Mouse (Mus musculus) embryonic facial prominence, embryonic 15.5 days (tissue): ENCODE results near the gene Nxpe5. TPM values are rescaled to one million over a fixed set of nuclear protein-coding genes. Genes with fewer than 3 reads are reported as not detected.
A peak's percentile ranks its signal among the peaks of the same experiment; 100 is the strongest.

Experiments
- ATAC-seq: fragments of 200-750 bp; cut with Nextera tagmentation; 2 replicates; pipeline ENCODE4 v1.8.0; 2017; ENCODE audit warnings: low read depth, moderate TSS enrichment; ENCODE audit not compliant: insufficient number of reproducible peaks, low FRiP score, low TSS enrichment
- H3K27ac ChIP-seq: fragments of 300-500 bp; sonication (generic); replicated peaks from 2 replicates; pipeline ENCODE4 v1.5.1; 2015; ENCODE audit warnings: mild to moderate bottlenecking, inconsistent platforms
- H3K27me3 ChIP-seq: fragments of 300-500 bp; sonication (generic); 2 replicates; pipeline ENCODE4 v1.6.1; 2015; ENCODE audit warnings: inconsistent platforms
- H3K36me3 ChIP-seq: fragments of 300-500 bp; sonication (generic); 2 replicates; pipeline ENCODE4 v1.6.1; 2015; ENCODE audit warnings: mild to moderate bottlenecking, inconsistent platforms
- H3K4me1 ChIP-seq: fragments of 300-500 bp; sonication (generic); 2 replicates; pipeline ENCODE4 v1.6.1; 2015; ENCODE audit warnings: inconsistent platforms
- H3K4me2 ChIP-seq: fragments of 300-500 bp; sonication (generic); replicated peaks from 2 replicates; pipeline ENCODE4 v1.6.1; 2015; ENCODE audit warnings: mild to moderate bottlenecking, inconsistent platforms
- H3K4me3 ChIP-seq: fragments of 300-500 bp; sonication (generic); replicated peaks from 2 replicates; pipeline ENCODE4 v1.5.1; 2015; ENCODE audit warnings: mild to moderate bottlenecking, inconsistent platforms
- H3K9ac ChIP-seq: fragments of 300-500 bp; sonication (generic); 2 replicates; pipeline ENCODE4 v1.6.1; 2015; ENCODE audit warnings: inconsistent platforms
- H3K9me3 ChIP-seq: fragments of 300-500 bp; sonication (generic); replicated peaks from 2 replicates; pipeline ENCODE4 v1.6.1; 2016; ENCODE audit warnings: inconsistent platforms
- WGBS: fragments of 180-500 bp; shearing (Covaris S2); methylation state at CpG from one replicate; pipeline ENCODE4 v1.1.7; 2015; 5-methylcytosine and 5-hydroxymethylcytosine counted together
- polyA plus RNA-seq: library from polyadenylated mRNA; unstranded; fragments of >200 nt; fragmentation: Nextera tagmentation; extraction: Ambion mirVana; gene quantifications from 2 replicates; pipeline ENCODE4 v1.2.1, GENCODE M21; 2015

Gene Nxpe5
- not detected in 2 replicates for polyA plus RNA-seq

DNA sequence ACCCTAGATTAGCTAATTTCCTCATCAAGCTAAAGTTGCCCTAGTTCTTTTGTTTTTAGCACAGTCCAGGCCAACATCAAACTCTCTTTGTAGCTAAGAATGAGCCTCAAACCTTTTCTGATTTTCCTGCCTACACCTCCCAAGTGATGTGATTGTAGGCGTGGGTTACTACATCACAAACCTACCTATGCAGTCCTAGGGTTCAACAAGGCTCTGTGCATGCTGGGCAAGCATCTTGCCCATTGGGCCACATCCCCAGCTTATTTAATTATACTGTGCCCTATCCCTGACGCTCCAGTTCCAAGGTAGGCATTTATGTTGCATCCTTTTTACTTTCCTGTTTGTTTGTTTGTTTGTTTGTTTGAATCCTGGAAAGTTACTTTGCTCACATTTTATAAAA lies at the start of gene Nxpe5:
TSS of gene Nxpe5 (plus strand) at position 199 of the 400 bp plus-strand sequence.
- WGBS: 62% methylated on average over 2 of the region's 2 CpGs
- H3K4me1 ChIP-seq: no peaks in the 10 kb centered on the region
- ATAC-seq: no peak

DNA sequence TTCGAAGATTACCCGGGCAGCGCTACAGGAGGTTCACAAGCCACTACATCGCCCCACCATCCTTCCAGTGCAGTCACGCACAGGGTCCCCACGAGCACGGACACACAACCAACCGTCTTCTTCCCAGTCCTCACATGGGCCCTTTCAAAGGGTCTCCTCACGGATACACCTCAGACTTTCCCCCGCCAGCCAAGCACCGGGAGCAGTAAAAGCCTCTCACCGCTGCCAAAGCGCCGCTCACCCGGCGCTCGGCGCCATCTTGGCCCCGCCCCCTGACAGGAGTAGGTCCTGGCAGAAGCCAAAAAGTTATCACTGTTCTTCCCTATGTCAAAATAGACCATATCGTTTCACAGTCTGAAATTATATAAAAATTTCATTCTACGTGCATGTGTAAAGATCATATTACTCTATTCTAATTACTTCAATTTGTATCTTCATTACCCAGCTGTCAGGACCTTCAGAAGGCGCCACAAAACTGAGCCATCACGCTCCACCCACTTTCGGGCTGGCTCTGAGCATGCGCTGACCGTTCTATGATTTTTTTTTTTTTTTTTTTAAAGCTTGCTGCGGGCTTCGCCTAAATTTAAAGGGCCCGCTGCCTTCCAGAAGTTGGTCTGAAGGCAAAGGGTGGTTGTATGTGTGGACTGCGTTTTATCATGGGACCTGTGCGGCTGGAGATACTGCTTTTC lies 38.6 kb upstream of the Nxpe5 start, which contains the start of the genes Taf6 and Cnpy4:
TSS of gene Taf6 (minus strand) at position 502 of the 689 bp plus-strand sequence.
TSS of gene Cnpy4 (plus strand) at position 536 of the 689 bp plus-strand sequence.
- Histone ChIP-seq H3K36me3 (peaks cover 44% of the 10 kb centered on the region), H3K4me2 (peak within 1 kb of the TSS; percentile 64), H3K27me3 (no peaks in the 10 kb centered on the region), H3K27ac (peak within 1 kb of the TSS; percentile 81), H3K4me3 (peak within 1 kb of the TSS; percentile 80), H3K9ac (peak within 1 kb of the TSS; percentile 81), H3K9me3 (no peaks in the 10 kb centered on the region), H3K4me1 (peaks cover 16% of the 10 kb centered on the region)
- ATAC-seq: peak; percentile 83
- under 1% methylated on average over 31 of the region's 31 CpGs for WGBS

More for the DNA sequence above, at the start of gene Nxpe5:
- Histone ChIP-seq H3K4me3 (no peak within 1 kb of the TSS), H3K9me3 (no peaks in the 10 kb centered on the region), H3K4me2 (no peak within 1 kb of the TSS), H3K9ac (no peak within 1 kb of the TSS), H3K27me3 (no peaks in the 10 kb centered on the region), H3K36me3 (no peaks in the 10 kb centered on the region), H3K27ac (no peak within 1 kb of the TSS)

DNA sequence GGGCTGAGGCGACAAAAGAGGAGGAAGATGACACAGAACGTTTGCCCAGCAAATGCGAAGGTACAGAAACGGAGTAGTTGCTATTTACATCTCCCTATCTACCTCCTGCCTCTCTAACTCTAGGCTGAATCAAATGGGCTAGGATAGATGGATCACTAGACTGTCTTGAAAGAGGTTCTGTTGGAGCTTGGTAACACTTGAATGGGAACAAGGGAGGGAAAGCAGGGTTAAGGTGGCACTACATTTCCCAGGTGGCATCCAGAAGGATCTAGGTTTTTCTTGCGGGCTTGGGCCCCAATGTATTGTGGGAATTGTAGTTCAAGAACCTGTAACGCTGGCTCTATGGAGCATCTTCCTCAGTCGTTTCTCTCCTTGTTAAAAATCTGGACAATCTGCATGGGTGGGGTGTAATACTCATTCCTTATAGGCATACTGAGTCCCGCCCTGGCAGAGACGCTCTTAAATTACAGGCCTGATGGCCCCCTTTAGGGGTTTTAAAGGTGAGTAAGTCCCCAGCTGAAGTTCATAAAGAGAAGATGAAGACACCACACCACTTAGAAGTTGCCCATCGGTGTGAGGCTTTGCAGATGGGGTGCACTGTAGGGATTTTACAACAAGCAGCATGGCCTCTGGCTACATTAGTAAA lies 37.9 kb upstream of the Nxpe5 start:
- H3K27me3 ChIP-seq: no peaks in the 10 kb centered on the region
- WGBS: 0% methylated on average over 10 of the region's 10 CpGs
- H3K4me1 ChIP-seq: peaks cover 16% of the 10 kb centered on the region
- no peaks in the 10 kb centered on the region for H3K9me3 ChIP-seq
- H3K9ac ChIP-seq: peak overlapping the region; percentile 81
- H3K4me2 ChIP-seq: peak overlapping the region; percentile 64
- H3K27ac ChIP-seq: peak overlapping the region; percentile 81
- peaks cover 44% of the 10 kb centered on the region for H3K36me3 ChIP-seq
- H3K4me3 ChIP-seq: peak overlapping the region; percentile 80
- peak; percentile 87 for ATAC-seq

DNA sequence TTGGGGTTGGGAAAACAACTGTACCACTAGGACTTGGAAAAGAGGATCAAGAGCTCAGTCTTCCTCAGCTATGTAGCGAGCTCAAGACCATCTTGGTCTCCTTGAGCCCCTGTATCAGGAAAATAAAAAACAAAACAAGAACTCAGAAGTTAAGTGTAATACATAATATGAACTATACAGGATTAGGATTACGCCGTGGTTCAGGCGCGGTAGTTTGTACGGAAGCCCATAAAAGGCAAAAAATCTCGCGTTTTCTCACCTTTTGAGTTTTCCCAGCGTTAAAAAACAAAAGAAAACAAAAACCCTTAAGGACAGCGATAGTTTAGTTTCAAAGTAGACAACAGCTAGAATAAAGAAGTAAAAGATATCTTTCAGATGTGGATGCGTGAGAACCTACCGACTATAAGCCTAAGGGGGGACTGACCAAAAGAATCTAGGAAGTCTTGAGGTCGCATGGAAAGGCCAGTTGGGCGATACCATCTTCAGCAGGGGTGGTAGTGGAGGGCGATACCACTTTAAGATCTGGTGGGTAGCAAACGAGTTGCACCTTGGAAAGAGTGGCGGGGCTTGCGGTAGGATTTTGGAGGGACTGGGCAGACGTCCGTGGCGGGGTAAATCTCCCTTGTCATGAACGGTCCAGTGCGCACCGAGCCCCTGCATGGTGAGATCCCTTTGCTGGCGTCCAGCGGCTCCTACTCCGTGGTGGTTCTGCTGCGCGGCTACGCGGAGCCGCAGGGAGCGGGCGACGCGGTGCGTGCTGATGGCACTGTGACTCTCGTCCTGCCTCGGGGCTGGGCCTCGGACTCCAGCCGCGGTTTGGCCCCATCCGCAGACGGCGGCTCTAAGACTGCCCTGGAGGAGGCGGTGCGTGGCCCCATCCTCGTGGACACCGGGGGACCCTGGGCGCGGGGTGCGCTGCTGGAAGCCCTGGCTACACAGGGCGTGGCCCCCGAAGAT lies 31.6 kb upstream of the Nxpe5 start, which contains the start of gene Mblac1:
TSS of gene Mblac1 (plus strand) at position 544 of the 957 bp plus-strand sequence.
- peak within 1 kb of the TSS; percentile 80 for H3K4me3 ChIP-seq
- peak; percentile 80 for ATAC-seq
- peaks cover 34% of the 10 kb centered on the region; the same call in 1 of the 2 replicates for H3K36me3 ChIP-seq
- no peaks in the 10 kb centered on the region for H3K27me3 ChIP-seq
- peak within 1 kb of the TSS; percentile 86 for H3K9ac ChIP-seq
- 7% methylated on average over 54 of the region's 54 CpGs for WGBS
- peak within 1 kb of the TSS; percentile 91 for H3K4me2 ChIP-seq
- no peaks in the 10 kb centered on the region for H3K9me3 ChIP-seq
- peak within 1 kb of the TSS; percentile 82 for H3K27ac ChIP-seq
- peaks cover 16% of the 10 kb centered on the region; the same call in 1 of the 2 replicates for H3K4me1 ChIP-seq

DNA sequence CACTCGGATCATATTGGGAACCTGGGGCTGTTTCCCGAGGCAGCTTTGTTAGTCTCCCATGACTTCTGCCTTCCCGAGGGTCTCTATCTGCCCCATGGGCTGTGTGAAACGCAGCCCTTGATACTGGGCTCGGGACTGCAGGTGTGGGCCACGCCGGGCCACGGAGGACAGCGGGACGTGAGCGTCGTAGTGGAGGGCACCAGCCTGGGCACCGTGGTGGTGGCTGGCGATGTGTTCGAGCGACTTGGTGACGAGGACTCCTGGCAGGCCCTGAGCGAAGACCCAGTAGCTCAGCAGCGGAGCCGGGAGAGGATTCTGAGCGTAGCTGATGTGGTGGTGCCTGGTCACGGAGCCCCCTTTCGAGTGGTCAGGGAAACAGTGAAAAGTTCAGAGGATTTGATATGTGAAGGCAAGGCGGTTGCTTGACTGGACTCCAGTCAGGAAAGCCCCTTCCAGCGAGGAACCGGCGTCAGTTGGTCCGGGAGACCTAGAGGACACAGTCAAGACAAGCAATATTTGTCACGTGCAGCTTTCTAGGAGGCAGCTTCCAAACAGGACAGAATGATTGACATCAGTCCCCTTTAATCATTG lies 30.8 kb upstream of the Nxpe5 start:
- no peaks in the 10 kb centered on the region for H3K9me3 ChIP-seq
- no peaks in the 10 kb centered on the region for H3K27me3 ChIP-seq
- ATAC-seq: peak; percentile 47
- peak overlapping the region; percentile 91 for H3K4me2 ChIP-seq
- peak overlapping the region; percentile 80 for H3K4me3 ChIP-seq
- peaks cover 28% of the 10 kb centered on the region; the same call in 1 of the 2 replicates for H3K36me3 ChIP-seq
- peak overlapping the region; percentile 82 for H3K27ac ChIP-seq
- H3K4me1 ChIP-seq: peaks cover 16% of the 10 kb centered on the region; the same call in 1 of the 2 replicates
- H3K9ac ChIP-seq: peak overlapping the region; percentile 86
- 2% methylated on average over 29 of the region's 29 CpGs for WGBS

DNA sequence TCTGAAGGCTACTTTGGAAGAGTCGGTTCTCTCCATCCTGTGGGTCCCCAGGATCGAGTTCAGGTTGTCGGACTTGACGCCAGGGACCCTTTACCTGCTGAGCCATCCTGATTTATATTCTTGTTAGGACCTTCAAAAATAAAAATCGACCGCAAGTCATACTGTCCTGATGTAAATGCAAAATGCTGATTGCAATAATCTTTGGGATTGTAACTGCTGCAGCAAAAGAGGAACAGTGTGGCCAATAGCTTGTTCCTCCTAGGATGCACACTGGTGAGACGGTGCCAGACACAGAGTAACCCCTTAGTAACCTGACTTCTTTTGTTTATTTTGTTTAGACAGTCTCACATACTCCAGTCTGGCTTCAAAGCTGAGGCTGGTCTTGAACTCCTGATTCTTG lies 30.2 kb upstream of the Nxpe5 start:
- 63% methylated on average over 7 of the region's 7 CpGs for WGBS
- H3K36me3 ChIP-seq: peaks cover 22% of the 10 kb centered on the region; the same call in 1 of the 2 replicates
- H3K4me3 ChIP-seq: peak overlapping the region; percentile 80; the same call in 1 of the 2 replicates
- no peak for ATAC-seq
- no peaks in the 10 kb centered on the region for H3K27me3 ChIP-seq
- H3K4me1 ChIP-seq: peaks cover 16% of the 10 kb centered on the region; the same call in 1 of the 2 replicates
- H3K27ac ChIP-seq: peak overlapping the region; percentile 82; the same call in 1 of the 2 replicates
- peak overlapping the region; percentile 91 for H3K4me2 ChIP-seq
- no peak overlapping the region for H3K9ac ChIP-seq
- H3K9me3 ChIP-seq: no peaks in the 10 kb centered on the region

DNA sequence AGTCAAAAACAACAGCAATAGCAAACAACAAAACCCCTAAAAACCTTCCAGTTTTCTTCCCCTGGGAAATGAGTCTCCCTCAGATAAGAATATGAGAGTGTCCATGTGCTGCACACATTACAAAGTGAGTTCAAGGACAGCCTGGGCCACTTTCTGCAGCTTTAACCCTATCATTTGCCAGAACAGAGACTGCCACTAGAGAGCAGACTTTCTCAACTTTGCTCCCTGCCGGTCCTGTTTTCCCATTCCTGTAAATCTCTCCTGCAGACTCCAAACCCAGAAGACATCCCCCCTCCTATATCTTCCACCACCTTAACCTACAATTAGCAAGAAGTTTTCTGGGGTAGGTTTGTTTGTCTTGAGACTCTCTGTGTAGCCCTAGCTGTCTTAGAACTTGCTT lies 26.1 kb upstream of the Nxpe5 start:
- no peak for ATAC-seq
- 0% methylated on average over 1 of the region's 1 CpGs for WGBS
- H3K9ac ChIP-seq: no peak overlapping the region
- no peaks in the 10 kb centered on the region for H3K9me3 ChIP-seq
- no peaks in the 10 kb centered on the region for H3K36me3 ChIP-seq
- H3K27me3 ChIP-seq: no peaks in the 10 kb centered on the region
- H3K4me2 ChIP-seq: no peak overlapping the region
- no peak overlapping the region for H3K4me3 ChIP-seq
- no peak overlapping the region for H3K27ac ChIP-seq
- peaks cover 13% of the 10 kb centered on the region; the same call in 1 of the 2 replicates for H3K4me1 ChIP-seq

GRCm38 (mm10) chr5:138202086-138202485 lies 23.6 kb upstream of the Nxpe5 start:
- H3K27ac ChIP-seq: no peak overlapping the region
- no peak overlapping the region for H3K9ac ChIP-seq
- H3K4me2 ChIP-seq: no peak overlapping the region
- WGBS: 81% methylated on average over 3 of the region's 3 CpGs
- H3K27me3 ChIP-seq: no peaks in the 10 kb centered on the region
- no peaks in the 10 kb centered on the region for H3K4me1 ChIP-seq
- H3K36me3 ChIP-seq: no peaks in the 10 kb centered on the region
- H3K4me3 ChIP-seq: no peak overlapping the region
- ATAC-seq: no peak
- no peaks in the 10 kb centered on the region for H3K9me3 ChIP-seq

DNA sequence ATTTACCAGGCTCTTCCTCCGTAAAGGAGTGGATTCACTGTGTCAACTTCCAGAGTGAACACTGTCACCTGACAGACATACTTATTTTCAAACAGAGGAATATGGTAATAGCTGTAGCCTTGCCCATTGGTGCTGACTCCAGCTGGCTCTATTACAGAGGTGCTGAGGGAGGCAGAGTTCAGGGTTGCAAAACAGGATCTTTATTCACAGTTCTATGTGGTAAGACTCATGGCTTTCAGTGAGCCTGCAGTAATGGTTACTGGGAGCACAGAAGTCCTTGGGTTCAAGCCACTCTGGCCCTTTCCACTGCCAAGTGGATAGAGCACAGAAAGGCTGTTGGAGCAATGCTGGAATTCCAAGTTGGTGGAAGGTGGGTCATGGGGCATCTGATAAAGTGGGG lies 18.4 kb upstream of the Nxpe5 start:
- no peak overlapping the region for H3K4me3 ChIP-seq
- H3K27ac ChIP-seq: no peak overlapping the region
- H3K9ac ChIP-seq: no peak overlapping the region
- H3K36me3 ChIP-seq: no peaks in the 10 kb centered on the region
- 89% methylated on average over 1 of the region's 1 CpGs for WGBS
- H3K27me3 ChIP-seq: no peaks in the 10 kb centered on the region
- no peak overlapping the region for H3K4me2 ChIP-seq
- no peaks in the 10 kb centered on the region for H3K4me1 ChIP-seq
- no peaks in the 10 kb centered on the region for H3K9me3 ChIP-seq
- ATAC-seq: no peak

GRCm38 (mm10) chr5:138207873-138208272 lies 17.8 kb upstream of the Nxpe5 start:
- no peaks in the 10 kb centered on the region for H3K36me3 ChIP-seq
- ATAC-seq: no peak
- no peak overlapping the region for H3K4me3 ChIP-seq
- no peaks in the 10 kb centered on the region for H3K9me3 ChIP-seq
- H3K9ac ChIP-seq: no peak overlapping the region
- H3K27ac ChIP-seq: no peak overlapping the region
- H3K4me2 ChIP-seq: no peak overlapping the region
- no peaks in the 10 kb centered on the region for H3K4me1 ChIP-seq
- 83% methylated on average over 4 of the region's 4 CpGs for WGBS
- H3K27me3 ChIP-seq: no peaks in the 10 kb centered on the region
